Mouse (Mus musculus): ENCODE data around the gene Lrrc15. TPM values are rescaled to one million over a fixed set of nuclear protein-coding genes. Genes with fewer than 3 reads are reported as not detected.

Gene Lrrc15
- polyA plus RNA-seq, 1 experiment: 0.06 TPM

DNA sequence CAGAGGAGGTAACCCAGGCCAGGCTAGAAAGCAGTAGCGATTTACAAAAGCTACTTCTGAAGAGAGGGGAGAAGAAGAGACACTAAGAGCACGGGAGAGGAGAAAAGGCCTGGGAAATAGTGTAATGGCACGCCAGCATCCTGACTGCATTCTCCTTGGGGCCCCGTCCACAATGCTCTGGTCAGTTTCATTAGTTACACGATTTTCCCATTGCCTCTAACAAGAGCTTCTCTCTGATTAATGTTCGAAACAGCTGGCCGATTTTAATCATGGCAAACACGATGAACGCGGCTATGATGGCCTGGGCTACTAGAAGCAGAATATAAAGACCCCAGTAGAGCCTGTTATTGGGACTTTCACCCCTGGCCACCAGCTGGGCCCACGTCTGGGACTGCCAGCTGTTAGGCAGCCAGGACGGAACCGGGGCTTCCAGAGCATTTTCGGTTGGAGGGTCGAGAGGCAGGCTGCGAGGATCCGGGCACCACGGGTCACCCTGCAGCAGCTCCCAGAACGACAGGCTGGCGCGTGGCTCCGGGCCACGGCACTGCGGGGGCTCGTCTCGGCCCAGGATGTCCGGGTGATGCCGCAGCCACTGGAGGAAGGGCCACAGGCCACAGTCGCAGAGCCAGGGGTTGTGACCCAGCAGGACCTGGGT, 25.0 kb upstream of the Lrrc15 start:
- peak overlapping the region; percentile 75 for H3K4me3 ChIP-seq (ENCODE audit: control insufficient read depth, low read depth, low read length)
- peaks cover 26% of the 10 kb centered on the region for H3K4me1 ChIP-seq (ENCODE audit: control insufficient read depth, insufficient read depth, low read length)
- H3K36me3 ChIP-seq (ENCODE audit: control insufficient read depth, insufficient read depth, low read length): no peaks in the 10 kb centered on the region
- TF ChIP-seq POLR2A (IDR thresholded peaks at IDR 0.05; ENCODE audit: control insufficient read depth, low read depth, low read length) (no peak), CTCF (IDR thresholded peaks at IDR 0.05; ENCODE audit: control insufficient read depth, insufficient read depth, insufficient replicate concordance, low read depth, low read length) (no peak)
- no peak overlapping the region for H3K27ac ChIP-seq (ENCODE audit: control insufficient read depth, insufficient read depth, low read depth, low read length)
- H3K27me3 ChIP-seq (ENCODE audit: control insufficient read depth, insufficient read depth, low read length): no peaks in the 10 kb centered on the region

- TF ChIP-seq POLR2A (IDR thresholded peaks at IDR 0.05; ENCODE audit: control insufficient read depth, low read depth, low read length) (no peak), CTCF (IDR thresholded peaks at IDR 0.05; ENCODE audit: control insufficient read depth, insufficient read depth, insufficient replicate concordance, low read depth, low read length) (no peak)
- H3K27me3 ChIP-seq (ENCODE audit: control insufficient read depth, insufficient read depth, low read length): no peaks in the 10 kb centered on the region
Observed at GRCm38 (mm10) chr16:30307306-30307705, 24.2 kb upstream of the Lrrc15 start.

DNA sequence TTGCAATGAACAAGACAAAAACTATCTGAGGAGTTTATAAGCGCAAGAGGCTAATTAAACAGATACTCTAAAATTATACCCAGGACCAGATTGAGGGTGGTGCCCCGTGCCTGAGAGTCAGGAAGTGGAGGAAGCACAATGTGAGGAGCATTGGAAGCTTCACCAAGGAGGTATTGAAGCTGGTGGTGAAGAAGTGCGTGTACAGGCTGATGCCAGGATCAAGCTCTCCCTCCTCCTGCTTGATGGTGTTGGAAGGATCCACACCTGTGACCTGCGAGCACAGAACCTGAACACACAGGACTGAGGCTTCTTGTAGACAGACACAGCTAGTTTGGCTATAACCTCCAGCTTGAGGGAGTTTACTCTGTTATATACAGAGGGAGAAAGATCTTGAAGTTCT, 23.0 kb upstream of the Lrrc15 start:
- no peak overlapping the region for H3K27ac ChIP-seq (ENCODE audit: control insufficient read depth, insufficient read depth, low read depth, low read length)
- TF ChIP-seq CTCF (IDR thresholded peaks at IDR 0.05; ENCODE audit: control insufficient read depth, insufficient read depth, insufficient replicate concordance, low read depth, low read length) (no peak), POLR2A (IDR thresholded peaks at IDR 0.05; ENCODE audit: control insufficient read depth, low read depth, low read length) (no peak)
- H3K27me3 ChIP-seq (ENCODE audit: control insufficient read depth, insufficient read depth, low read length): no peaks in the 10 kb centered on the region

More at GRCm38 (mm10) chr16:30307306-30307705, 24.2 kb upstream of the Lrrc15 start:
- H3K27ac ChIP-seq (ENCODE audit: control insufficient read depth, insufficient read depth, low read depth, low read length): no peak overlapping the region
- H3K36me3 ChIP-seq (ENCODE audit: control insufficient read depth, insufficient read depth, low read length): no peaks in the 10 kb centered on the region
- peaks cover 26% of the 10 kb centered on the region for H3K4me1 ChIP-seq (ENCODE audit: control insufficient read depth, insufficient read depth, low read length)
- no peak overlapping the region for H3K4me3 ChIP-seq (ENCODE audit: control insufficient read depth, low read depth, low read length)

DNA sequence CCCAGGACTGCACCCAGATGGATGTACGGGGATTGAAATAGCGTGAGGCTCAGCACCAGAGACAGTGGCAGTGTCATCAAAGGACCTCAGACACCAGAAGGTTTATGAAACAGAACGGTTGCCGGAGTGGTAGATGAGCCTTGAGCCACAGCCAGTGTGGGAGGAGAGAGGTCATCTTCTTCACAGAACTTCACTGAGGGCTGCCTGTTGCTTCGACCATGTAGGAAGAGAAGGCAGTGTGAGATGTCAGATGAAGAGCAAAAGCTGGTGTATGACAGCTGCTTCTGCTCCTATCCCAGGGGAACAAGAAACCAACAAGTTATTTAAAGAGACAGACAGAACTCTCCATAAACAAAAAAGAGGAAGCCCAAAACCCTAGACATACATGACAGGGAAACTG, 21.2 kb upstream of the Lrrc15 start:
- Histone ChIP-seq H3K27me3 (ENCODE audit: control insufficient read depth, insufficient read depth, low read length) (no peaks in the 10 kb centered on the region), H3K36me3 (ENCODE audit: control insufficient read depth, insufficient read depth, low read length) (no peaks in the 10 kb centered on the region), H3K4me3 (ENCODE audit: control insufficient read depth, low read depth, low read length) (no peak overlapping the region), H3K27ac (ENCODE audit: control insufficient read depth, insufficient read depth, low read depth, low read length) (no peak overlapping the region), H3K4me1 (ENCODE audit: control insufficient read depth, insufficient read depth, low read length) (peaks cover 24% of the 10 kb centered on the region)
- no peak for TF ChIP-seq CTCF (IDR thresholded peaks at IDR 0.05; ENCODE audit: control insufficient read depth, insufficient read depth, insufficient replicate concordance, low read depth, low read length)
- no peak for TF ChIP-seq POLR2A (IDR thresholded peaks at IDR 0.05; ENCODE audit: control insufficient read depth, low read depth, low read length)

More for the DNA sequence above, 23.0 kb upstream of the Lrrc15 start:
- Histone ChIP-seq H3K4me1 (ENCODE audit: control insufficient read depth, insufficient read depth, low read length) (peaks cover 26% of the 10 kb centered on the region), H3K4me3 (ENCODE audit: control insufficient read depth, low read depth, low read length) (no peak overlapping the region), H3K36me3 (ENCODE audit: control insufficient read depth, insufficient read depth, low read length) (no peaks in the 10 kb centered on the region)

- H3K4me3 ChIP-seq (ENCODE audit: control insufficient read depth, low read depth, low read length): no peak overlapping the region
- H3K4me1 ChIP-seq (ENCODE audit: control insufficient read depth, insufficient read depth, low read length): peaks cover 19% of the 10 kb centered on the region
- no peak overlapping the region for H3K27ac ChIP-seq (ENCODE audit: control insufficient read depth, insufficient read depth, low read depth, low read length)
- H3K36me3 ChIP-seq (ENCODE audit: control insufficient read depth, insufficient read depth, low read length): no peaks in the 10 kb centered on the region
- H3K27me3 ChIP-seq (ENCODE audit: control insufficient read depth, insufficient read depth, low read length): no peaks in the 10 kb centered on the region
- TF ChIP-seq CTCF (IDR thresholded peaks at IDR 0.05; ENCODE audit: control insufficient read depth, insufficient read depth, insufficient replicate concordance, low read depth, low read length) (no peak), POLR2A (IDR thresholded peaks at IDR 0.05; ENCODE audit: control insufficient read depth, low read depth, low read length) (no peak)
Observed at GRCm38 (mm10) chr16:30303411-30303810, 20.4 kb upstream of the Lrrc15 start.

GRCm38 (mm10) chr16:30302686-30303085, 19.6 kb upstream of the Lrrc15 start:
- no peaks in the 10 kb centered on the region for H3K27me3 ChIP-seq (ENCODE audit: control insufficient read depth, insufficient read depth, low read length)
- H3K4me3 ChIP-seq (ENCODE audit: control insufficient read depth, low read depth, low read length): no peak overlapping the region
- TF ChIP-seq POLR2A (IDR thresholded peaks at IDR 0.05; ENCODE audit: control insufficient read depth, low read depth, low read length) (no peak), CTCF (IDR thresholded peaks at IDR 0.05; ENCODE audit: control insufficient read depth, insufficient read depth, insufficient replicate concordance, low read depth, low read length) (no peak)
- H3K4me1 ChIP-seq (ENCODE audit: control insufficient read depth, insufficient read depth, low read length): peaks cover 13% of the 10 kb centered on the region
- H3K27ac ChIP-seq (ENCODE audit: control insufficient read depth, insufficient read depth, low read depth, low read length): no peak overlapping the region
- no peaks in the 10 kb centered on the region for H3K36me3 ChIP-seq (ENCODE audit: control insufficient read depth, insufficient read depth, low read length)

DNA sequence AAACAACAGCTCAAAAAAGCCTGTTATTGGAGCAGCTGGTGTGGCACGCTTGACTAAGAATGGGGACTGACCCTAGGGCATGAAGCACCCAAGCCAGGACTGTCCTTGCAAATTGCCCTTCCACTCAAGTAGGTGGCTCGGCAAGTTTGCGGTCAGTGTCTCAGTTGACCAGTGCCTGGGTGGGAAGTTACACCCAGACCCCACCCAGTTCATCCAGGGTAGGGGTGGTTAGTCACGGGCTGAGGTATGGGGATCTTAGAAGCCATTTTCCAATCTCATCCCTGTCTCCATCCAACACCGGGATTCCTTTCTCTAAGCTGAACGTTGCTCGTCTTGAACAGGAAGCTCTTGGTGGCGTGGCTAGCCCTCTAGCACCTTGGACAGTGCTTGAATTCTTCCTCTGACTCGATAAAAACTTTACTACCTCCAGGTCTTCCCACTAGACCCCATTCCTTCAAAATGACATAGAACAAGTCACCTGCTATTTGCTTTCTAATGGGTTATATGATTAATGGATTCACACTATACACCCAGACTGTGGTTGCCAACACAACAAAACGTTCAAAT, 16.7 kb upstream of the Lrrc15 start:
- H3K36me3 ChIP-seq (ENCODE audit: control insufficient read depth, insufficient read depth, low read length): no peaks in the 10 kb centered on the region
- no peak for TF ChIP-seq POLR2A (IDR thresholded peaks at IDR 0.05; ENCODE audit: control insufficient read depth, low read depth, low read length)
- no peak for TF ChIP-seq CTCF (IDR thresholded peaks at IDR 0.05; ENCODE audit: control insufficient read depth, insufficient read depth, insufficient replicate concordance, low read depth, low read length)
- peaks cover 4% of the 10 kb centered on the region; the same call in 1 of the 2 replicates for H3K4me1 ChIP-seq (ENCODE audit: control insufficient read depth, insufficient read depth, low read length)
- H3K4me3 ChIP-seq (ENCODE audit: control insufficient read depth, low read depth, low read length): no peak overlapping the region
- H3K27me3 ChIP-seq (ENCODE audit: control insufficient read depth, insufficient read depth, low read length): no peaks in the 10 kb centered on the region
- no peak overlapping the region for H3K27ac ChIP-seq (ENCODE audit: control insufficient read depth, insufficient read depth, low read depth, low read length)

Data from testis, adult 2 months (tissue).